Mouse (Mus musculus) heart, postnatal 0 days (tissue): ENCODE data around the gene Cstb. TPM values are rescaled to one million over a fixed set of nuclear protein-coding genes. Genes with fewer than 3 reads are reported as not detected.
"Not testable (repeated sequence)": the region's sequence is repeated elsewhere in the genome, so short reads cannot be mapped to it uniquely, and the experiment has no call there.

Source experiments
- ATAC-seq: fragments of 200-750 bp; cut with Nextera tagmentation; 2 replicates; pipeline ENCODE4 v1.8.0; 2017; ENCODE audit warnings: low read depth, moderate number of reproducible peaks, moderate library complexity; ENCODE audit not compliant: insufficient read depth
- DNase-seq: peaks from one replicate; pipeline ENCODE4 v3.0.0-alpha.2; 2016; ENCODE audit warnings: low spot score
- H3K27ac ChIP-seq: fragments of 300-500 bp; sonication (generic); 2 replicates; pipeline ENCODE4 v1.5.1; 2014; ENCODE audit warnings: low read depth, mild to moderate bottlenecking
- H3K27me3 ChIP-seq: fragments of 300-500 bp; sonication (generic); 2 replicates; pipeline ENCODE4 v1.6.1; 2014; ENCODE audit warnings: low read length, mixed read lengths; ENCODE audit not compliant: control insufficient read depth, insufficient read depth
- H3K36me3 ChIP-seq: fragments of 300-500 bp; sonication (generic); replicated peaks from 2 replicates; pipeline ENCODE4 v1.6.1; 2014; ENCODE audit warnings: low read length, mixed read lengths; ENCODE audit not compliant: control insufficient read depth, insufficient read depth
- H3K4me1 ChIP-seq: fragments of 300-500 bp; sonication (generic); 2 replicates; pipeline ENCODE4 v1.6.1; 2014; ENCODE audit warnings: antibody characterized with exemption; ENCODE audit not compliant: control insufficient read depth, insufficient read depth
- H3K4me2 ChIP-seq: fragments of 300-500 bp; sonication (generic); 2 replicates; pipeline ENCODE4 v1.6.1; 2014; ENCODE audit warnings: low read depth, mild to moderate bottlenecking, low read length, moderate library complexity
- H3K4me3 ChIP-seq: fragments of 300-500 bp; sonication (generic); 2 replicates; pipeline ENCODE4 v1.5.1; 2014; ENCODE audit warnings: low read depth, low read length
- H3K9ac ChIP-seq: fragments of 300-500 bp; sonication (generic); replicated peaks from 2 replicates; pipeline ENCODE4 v1.6.1; 2014; ENCODE audit warnings: low read depth, low read length, mixed read lengths
- H3K9me3 ChIP-seq: fragments of 300-500 bp; sonication (generic); replicated peaks from 2 replicates; pipeline ENCODE4 v1.6.1; 2016; ENCODE audit warnings: low read length; ENCODE audit not compliant: control insufficient read depth
- CTCF ChIP-seq: IDR thresholded peaks from 2 replicates; pipeline ENCODE4 v1.5.1; 2016; ENCODE audit warnings: antibody characterized with exemption, control low read depth, low read depth
- EP300 ChIP-seq: IDR thresholded peaks from 2 replicates; pipeline ENCODE4 v1.6.1; 2016; ENCODE audit warnings: antibody characterized with exemption, low read depth
- WGBS: fragments of 180-500 bp; shearing (Covaris S2); extraction: QIAGEN DNeasy Blood & Tissue Kit; methylation state at CpG from one replicate; pipeline ENCODE4 v1.1.7; 2014; 5-methylcytosine and 5-hydroxymethylcytosine counted together
- polyA plus RNA-seq: library from polyadenylated mRNA; unstranded; fragments of >200 nt; fragmentation: Nextera tagmentation; extraction: Ambion mirVana; gene quantifications from 2 replicates; pipeline ENCODE4 v1.2.1, GENCODE M21; 2015
- total RNA-seq: library from RNA; depleted of rRNA; stranded (reverse); fragments of >200 nt; gene quantifications from 2 replicates; pipeline ENCODE4 v1.2.3, GENCODE M21; 2014; ENCODE audit warnings: low replicate concordance

The Cstb gene
- total and polyA plus RNA-seq, 2 experiments from 2014 or later = 99.5 to 153 TPM

GRCm38 (mm10) chr10:78409035-78409788, 16.3 kb upstream of the Cstb start:
- H3K4me2 ChIP-seq = no peak overlapping the region
- DNase-seq = no peak
- no peaks in the 10 kb centered on the region; the same call in 1 of the 2 replicates for H3K4me1 ChIP-seq
- WGBS = 71% methylated on average over 9 of the region's 9 CpGs
- H3K27me3 ChIP-seq = no peaks in the 10 kb centered on the region
- no peaks in the 10 kb centered on the region for H3K9me3 ChIP-seq
- H3K36me3 ChIP-seq = peaks cover 62% of the 10 kb centered on the region
- no peak for TF ChIP-seq EP300
- no peak for TF ChIP-seq CTCF
- no peak overlapping the region for H3K4me3 ChIP-seq
- H3K27ac ChIP-seq = no peak overlapping the region
- no peak overlapping the region for H3K9ac ChIP-seq
- ATAC-seq = no peak

GRCm38 (mm10) chr10:78411851-78412250, 13.6 kb upstream of the Cstb start:
- Histone ChIP-seq H3K4me1 (no peaks in the 10 kb centered on the region; the same call in 1 of the 2 replicates), H3K4me2 (peak overlapping the region; percentile 73), H3K4me3 (peak overlapping the region; percentile 94), H3K9ac (peak overlapping the region; percentile 78; the same call in 1 of the 2 replicates), H3K36me3 (peaks cover 38% of the 10 kb centered on the region), H3K9me3 (no peaks in the 10 kb centered on the region), H3K27ac (no peak overlapping the region), H3K27me3 (no peaks in the 10 kb centered on the region)
- TF ChIP-seq EP300 (no peak), CTCF (no peak)
- no peak for DNase-seq
- ATAC-seq = no peak
- 18% methylated on average over 8 of the region's 8 CpGs for WGBS

- H3K4me3 ChIP-seq = peak within 1 kb of the TSS; percentile 94
- no peaks in the 10 kb centered on the region; the same call in 1 of the 2 replicates for H3K4me1 ChIP-seq
- DNase-seq (peak; percentile 86), ATAC-seq (peak; percentile 88)
- peak within 1 kb of the TSS; percentile 90 for H3K27ac ChIP-seq
- peak within 1 kb of the TSS; percentile 73 for H3K4me2 ChIP-seq
- peak within 1 kb of the TSS; percentile 78 for H3K9ac ChIP-seq
- H3K27me3 ChIP-seq = no peaks in the 10 kb centered on the region
- peaks cover 31% of the 10 kb centered on the region for H3K36me3 ChIP-seq
- under 1% methylated on average over 70 of the region's 70 CpGs for WGBS
- no peaks in the 10 kb centered on the region for H3K9me3 ChIP-seq
- TF ChIP-seq EP300 = no peak
- peak; percentile 100 for TF ChIP-seq CTCF
These were observed 12.9 kb upstream of the Cstb start, which contains the start of gene Rrp1 for GRCm38 (mm10) chr10:78412319-78413151. TSS of gene Rrp1 (minus strand) at chr10:78413043.

- DNase-seq (no peak), ATAC-seq (no peak; the same call in 1 of the 2 replicates)
- no peak for TF ChIP-seq CTCF
- TF ChIP-seq EP300 = no peak
- Histone ChIP-seq H3K4me1 (no peaks in the 10 kb centered on the region; the same call in 1 of the 2 replicates), H3K36me3 (peaks cover 27% of the 10 kb centered on the region), H3K9ac (peak overlapping the region; percentile 78; the same call in 1 of the 2 replicates), H3K4me2 (peak overlapping the region; percentile 73), H3K27ac (no peak overlapping the region), H3K27me3 (no peaks in the 10 kb centered on the region), H3K9me3 (no peaks in the 10 kb centered on the region), H3K4me3 (peak overlapping the region; percentile 94)
- WGBS = 38% methylated on average over 7 of the region's 7 CpGs
These were observed 12.3 kb upstream of the Cstb start for GRCm38 (mm10) chr10:78413152-78413520.

- 83% methylated on average over 3 of the region's 4 CpGs for WGBS
- not testable (repeated sequence) for H3K27ac ChIP-seq, H3K36me3 ChIP-seq, H3K4me3 ChIP-seq, H3K27me3 ChIP-seq, DNase-seq, ATAC-seq, H3K4me2 ChIP-seq, H3K9ac ChIP-seq, H3K4me1 ChIP-seq, H3K9me3 ChIP-seq
These were observed 10.5 kb upstream of the Cstb start for GRCm38 (mm10) chr10:78414936-78415335.
